Mouse (Mus musculus): ENCODE measurements around the gene Cars. TPM values are rescaled to one million over a fixed set of nuclear protein-coding genes. Genes with fewer than 3 reads are reported as not detected.

Cars gene
- polyA plus RNA-seq, 1 experiment from 2014 or later: 27.9 TPM

DNA sequence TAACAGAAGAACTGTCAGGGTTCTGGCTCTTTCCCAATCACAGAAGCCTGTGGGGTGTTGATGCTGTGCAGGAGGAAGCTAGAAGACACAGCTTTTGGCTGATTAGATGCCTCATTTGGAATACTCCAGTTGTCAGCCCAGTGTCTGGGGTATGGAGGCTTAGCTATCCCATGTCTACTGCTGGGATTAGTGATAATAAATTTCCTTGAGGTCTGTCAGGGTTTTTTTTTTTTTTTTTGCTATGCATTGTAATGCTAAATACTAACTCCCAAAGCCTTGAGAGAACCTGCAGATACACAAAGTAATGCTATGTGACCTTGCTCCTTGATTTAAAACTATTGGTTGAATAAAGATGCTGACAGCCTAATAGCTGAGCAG lies 88.6 kb downstream of the Cars start:
- no peak overlapping the region for H3K27ac ChIP-seq (ENCODE audit: low read depth, low read length)
- H3K4me3 ChIP-seq (ENCODE audit: low read depth, low read length): no peak overlapping the region
- no peaks in the 10 kb centered on the region for H3K27me3 ChIP-seq (ENCODE audit: control insufficient read depth, insufficient read depth, low read length)
- H3K36me3 ChIP-seq (ENCODE audit: control insufficient read depth, insufficient read depth, low read length): peaks cover 16% of the 10 kb centered on the region
- H3K4me2 ChIP-seq: no peak overlapping the region
- no peak for ATAC-seq (replicated peaks; ENCODE audit: insufficient number of reproducible peaks, low FRiP score, low TSS enrichment)
- no peak overlapping the region for H3K9ac ChIP-seq (ENCODE audit: low read depth, low read length)
- peaks cover 6% of the 10 kb centered on the region; the same call in 1 of the 2 replicates for H3K4me1 ChIP-seq (ENCODE audit: control insufficient read depth, insufficient read depth, low read length)
- no peaks in the 10 kb centered on the region for H3K9me3 ChIP-seq (replicated peaks; ENCODE audit: control insufficient read depth, low read length)

- Histone ChIP-seq H3K27me3 (ENCODE audit: control insufficient read depth, insufficient read depth, low read length) (no peaks in the 10 kb centered on the region), H3K4me3 (ENCODE audit: low read depth, low read length) (no peak overlapping the region), H3K9me3 (replicated peaks; ENCODE audit: control insufficient read depth, low read length) (no peaks in the 10 kb centered on the region), H3K9ac (ENCODE audit: low read depth, low read length) (no peak overlapping the region), H3K4me2 (no peak overlapping the region), H3K36me3 (ENCODE audit: control insufficient read depth, insufficient read depth, low read length) (peaks cover 15% of the 10 kb centered on the region), H3K27ac (ENCODE audit: low read depth, low read length) (no peak overlapping the region), H3K4me1 (ENCODE audit: control insufficient read depth, insufficient read depth, low read length) (peaks cover 6% of the 10 kb centered on the region; the same call in 1 of the 2 replicates)
- 81% methylated on average over 3 of the region's 3 CpGs for WGBS (ENCODE audit: insufficient replicate concordance)
- ATAC-seq (replicated peaks; ENCODE audit: insufficient number of reproducible peaks, low FRiP score, low TSS enrichment): no peak
These were observed 89.1 kb downstream of the Cars start for GRCm38 (mm10) chr7:143510593-143511334.

GRCm38 (mm10) chr7:143509566-143509965 lies 90.3 kb downstream of the Cars start:
- ATAC-seq (replicated peaks; ENCODE audit: insufficient number of reproducible peaks, low FRiP score, low TSS enrichment): no peak
- peaks cover 10% of the 10 kb centered on the region for H3K36me3 ChIP-seq (ENCODE audit: control insufficient read depth, insufficient read depth, low read length)
- 69% methylated on average over 1 of the region's 1 CpGs for WGBS (ENCODE audit: insufficient replicate concordance)
- no peak overlapping the region for H3K27ac ChIP-seq (ENCODE audit: low read depth, low read length)
- H3K4me3 ChIP-seq (ENCODE audit: low read depth, low read length): no peak overlapping the region
- H3K4me2 ChIP-seq: no peak overlapping the region
- no peak overlapping the region for H3K9ac ChIP-seq (ENCODE audit: low read depth, low read length)
- H3K9me3 ChIP-seq (replicated peaks; ENCODE audit: control insufficient read depth, low read length): no peaks in the 10 kb centered on the region
- peaks cover 5% of the 10 kb centered on the region for H3K27me3 ChIP-seq (ENCODE audit: control insufficient read depth, insufficient read depth, low read length)
- peaks cover 6% of the 10 kb centered on the region; the same call in 1 of the 2 replicates for H3K4me1 ChIP-seq (ENCODE audit: control insufficient read depth, insufficient read depth, low read length)

Small RNA genes within 50 kb of the gene (microRNA-seq; reads per million reads assigned to microRNA genes)
- gene Mir7064 (ENCODE audit: borderline number of aligned reads): 1.4 reads per million, percentile 18 among the genes with 10 or more reads in this experiment

Other genes with a start within 250 kb of the Cars start
- 1,643 and 1,679 TPM in 2 replicates for gene Cdkn1c, start 139.0 kb downstream of the Cars start, polyA plus RNA-seq (2014; fragmentation: Nextera tagmentation; extraction: Ambion mirVana)
- 0.52 and 0.87 TPM in 2 replicates for gene Slc22a18, start 126.4 kb downstream of the Cars start, polyA plus RNA-seq (2014; fragmentation: Nextera tagmentation; extraction: Ambion mirVana)
- gene Phlda2, start 96.9 kb downstream of the Cars start, polyA plus RNA-seq (2014; fragmentation: Nextera tagmentation; extraction: Ambion mirVana): 1.3 and 2.6 TPM in 2 replicates
- gene Nap1l4, start 51.0 kb downstream of the Cars start, polyA plus RNA-seq (2014; fragmentation: Nextera tagmentation; extraction: Ambion mirVana): 121 and 176 TPM in 2 replicates
- gene Tnfrsf26, start 28.6 kb upstream of the Cars start, polyA plus RNA-seq (2014; fragmentation: Nextera tagmentation; extraction: Ambion mirVana): 0.16 and 0.84 TPM in 2 replicates
- 4.7 and 5.0 TPM in 2 replicates for gene Tnfrsf22, start 49.6 kb upstream of the Cars start, polyA plus RNA-seq (2014; fragmentation: Nextera tagmentation; extraction: Ambion mirVana)
- 1.1 and 2.6 TPM in 2 replicates for gene Tnfrsf23, start 85.8 kb upstream of the Cars start, polyA plus RNA-seq (2014; fragmentation: Nextera tagmentation; extraction: Ambion mirVana)
- 26.6 and 30.8 TPM in 2 replicates for gene Osbpl5, start 156.9 kb upstream of the Cars start, polyA plus RNA-seq (2014; fragmentation: Nextera tagmentation; extraction: Ambion mirVana)
- not detected in 2 replicates for gene Mrgprg, start 166.9 kb upstream of the Cars start, polyA plus RNA-seq (2014; fragmentation: Nextera tagmentation; extraction: Ambion mirVana)
- gene Mrgpre, start 184.4 kb upstream of the Cars start, polyA plus RNA-seq (2014; fragmentation: Nextera tagmentation; extraction: Ambion mirVana): 2.3 and 3.4 TPM in 2 replicates
- gene Nadsyn1, start 222.8 kb upstream of the Cars start, polyA plus RNA-seq (2014; fragmentation: Nextera tagmentation; extraction: Ambion mirVana): 7.2 and 8.1 TPM in 2 replicates
- gene Dhcr7, start 223.1 kb upstream of the Cars start, polyA plus RNA-seq (2014; fragmentation: Nextera tagmentation; extraction: Ambion mirVana): 31.9 and 37.4 TPM in 2 replicates